Mouse (Mus musculus): Measurements from ENCODE around the gene Dnaic2. TPM values are rescaled to one million over a fixed set of nuclear protein-coding genes. Genes with fewer than 3 reads are reported as not detected.

The Dnaic2 gene
- total RNA-seq (2022): under 1 TPM in 1 of 4 experiments, not detected in 3; 0.47 TPM

GRCm38 (mm10) chr11:114726965-114727825 is at the start of gene Dnaic2:
Dnaic2 (plus strand) TSS chr11:114727408.
- peak; percentile 65 for DNase-seq (ENCODE audit: low spot score)

GRCm38 (mm10) chr11:114679582-114679981 is 47.6 kb upstream of the Dnaic2 start:
- DNase-seq (ENCODE audit: low spot score): peak; percentile 66

- no peak for DNase-seq (ENCODE audit: low spot score)
These were observed 46.9 kb upstream of the Dnaic2 start for GRCm38 (mm10) chr11:114680291-114680690.

- no peak for DNase-seq (ENCODE audit: low spot score)
These were observed 46.2 kb upstream of the Dnaic2 start for GRCm38 (mm10) chr11:114681054-114681453.

DNA sequence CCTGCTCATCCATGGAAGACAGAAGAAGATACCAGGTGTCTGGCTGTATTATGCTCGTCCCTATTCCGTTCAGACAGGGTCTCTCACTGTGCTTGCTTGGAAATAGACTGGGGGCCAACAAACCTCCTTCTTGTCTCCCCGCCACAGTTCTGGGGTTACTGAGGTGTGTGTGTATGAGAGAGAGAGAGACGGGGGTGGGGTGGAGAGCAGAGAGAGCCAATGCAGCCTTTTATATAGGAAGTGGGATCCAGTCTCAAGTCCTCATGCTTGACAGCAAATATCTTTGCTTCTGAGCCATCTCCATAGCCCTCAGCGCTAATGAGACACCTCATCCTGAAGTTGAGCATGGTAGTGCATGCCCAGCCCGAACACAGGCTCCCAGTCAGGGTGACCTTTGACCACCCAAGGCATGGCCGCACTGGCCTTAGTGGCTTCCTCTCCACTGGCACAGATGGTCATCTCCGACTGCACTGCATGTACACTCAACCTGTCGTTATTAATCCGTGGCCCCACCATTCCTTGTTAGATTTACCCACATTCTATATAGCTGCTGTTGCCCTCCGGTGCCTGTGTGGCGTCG is 44.8 kb upstream of the Dnaic2 start:
- DNase-seq (ENCODE audit: low spot score): no peak

DNA sequence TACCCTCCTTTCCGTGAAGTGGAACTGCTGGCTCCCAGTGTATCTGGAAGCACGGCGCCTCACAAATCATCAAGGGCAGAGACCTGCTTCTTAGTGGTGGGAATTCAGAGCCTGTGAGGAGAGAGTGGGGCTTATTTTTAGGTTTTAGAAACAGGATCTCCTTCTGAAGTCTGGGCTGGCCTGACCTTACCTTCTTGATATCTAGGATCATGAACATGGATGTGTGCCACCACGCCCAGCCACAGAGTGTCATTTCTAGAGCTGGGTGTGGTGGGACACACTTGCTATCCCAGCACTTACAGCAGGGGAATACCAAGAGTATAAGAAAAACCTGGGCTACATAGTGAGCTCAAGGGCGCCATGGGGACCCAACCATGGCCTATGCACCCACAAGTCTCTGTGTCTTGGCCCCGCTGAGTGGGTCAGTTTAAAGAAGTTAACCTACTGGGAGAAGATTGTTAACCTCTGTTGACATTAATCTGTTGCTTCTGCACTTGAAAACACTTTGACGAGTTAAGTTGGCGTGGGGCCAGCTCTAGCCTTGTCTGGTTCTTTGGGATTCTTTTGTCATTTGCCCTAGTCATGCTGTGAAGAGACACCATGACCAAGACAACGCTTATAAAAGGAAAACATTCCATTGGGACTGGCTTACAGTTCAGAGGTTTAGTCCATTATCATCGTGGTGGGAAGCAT is 44.0 kb upstream of the Dnaic2 start:
- no peak for DNase-seq (ENCODE audit: low spot score)

DNA sequence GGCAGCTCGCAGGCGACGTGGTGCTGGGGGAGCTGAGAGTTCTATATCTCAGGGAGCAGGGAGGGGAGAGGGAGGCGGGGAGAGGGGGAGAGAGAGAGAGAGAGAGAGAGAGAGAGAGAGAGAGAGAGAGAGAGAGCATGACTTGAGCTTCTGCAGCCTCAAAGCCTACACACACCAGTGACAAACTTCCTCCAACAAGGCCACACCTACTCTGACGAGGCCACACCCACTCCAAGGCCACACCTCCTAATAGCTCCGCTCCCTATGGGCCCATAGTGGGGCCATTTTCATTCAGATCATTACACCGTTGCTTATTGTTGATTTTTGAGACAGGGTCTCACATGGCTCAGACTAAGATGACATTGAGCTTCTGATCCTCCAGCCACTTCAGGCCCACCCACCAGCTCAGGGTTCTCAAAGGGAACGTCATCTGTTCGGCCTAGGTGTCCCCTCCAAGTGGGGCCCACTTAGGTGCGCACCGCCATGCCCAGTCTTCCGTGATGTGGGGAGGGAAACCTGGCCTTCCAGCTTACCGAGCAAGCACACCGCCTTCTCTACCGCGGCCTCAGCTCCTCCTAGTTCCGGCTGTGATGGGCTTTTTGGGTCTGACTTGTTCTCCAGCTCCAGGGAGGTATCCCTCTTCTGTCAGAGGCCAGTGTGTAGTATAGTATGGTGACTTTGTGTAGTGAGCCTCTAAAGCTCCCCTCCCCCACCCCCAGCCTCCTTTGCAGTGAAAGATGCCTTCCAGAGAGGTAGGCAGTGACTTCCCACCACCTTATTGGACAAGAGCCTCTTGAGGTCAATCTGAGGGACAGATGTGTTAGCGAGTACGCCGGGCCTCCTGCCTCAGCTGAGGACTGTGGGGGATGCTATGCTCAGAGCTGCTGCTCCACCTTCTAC is 43.2 kb upstream of the Dnaic2 start:
- DNase-seq (ENCODE audit: low spot score): no peak

- DNase-seq (ENCODE audit: low spot score): no peak
These were observed 42.4 kb upstream of the Dnaic2 start for GRCm38 (mm10) chr11:114684627-114685373.

- DNase-seq (ENCODE audit: low spot score): no peak
These were observed 41.6 kb upstream of the Dnaic2 start for GRCm38 (mm10) chr11:114685526-114686040.

GRCm38 (mm10) chr11:114686221-114686959 is 40.8 kb upstream of the Dnaic2 start:
- DNase-seq (ENCODE audit: low spot score): no peak

DNA sequence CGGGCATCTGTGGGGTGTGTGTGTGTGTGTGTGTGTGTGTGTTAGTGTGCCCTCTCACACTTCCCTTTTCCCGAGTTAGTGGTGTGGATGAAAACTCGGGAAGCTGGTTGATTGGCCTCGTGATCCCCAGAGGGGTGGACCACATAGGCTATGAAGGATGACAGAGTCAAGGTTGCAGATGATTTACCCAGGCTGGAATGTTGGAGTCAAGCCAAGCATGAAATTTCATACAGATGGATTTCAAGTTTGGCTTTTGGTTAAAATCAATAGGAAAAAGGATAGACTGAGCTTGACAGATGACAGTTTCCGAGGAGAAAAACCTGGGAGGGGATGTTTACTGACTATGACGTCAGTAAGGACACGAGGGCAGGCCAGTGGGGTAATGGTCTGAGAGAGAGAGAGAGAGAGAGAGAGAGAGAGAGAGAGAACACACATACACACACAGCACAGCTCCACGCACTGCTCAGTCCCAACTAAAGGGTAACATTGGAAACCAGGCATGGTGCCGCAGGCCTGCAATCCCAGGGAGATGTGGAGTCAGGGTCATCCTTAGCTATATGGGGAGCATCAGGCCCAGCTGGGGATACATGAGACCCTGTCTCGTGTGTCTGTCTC is 39.5 kb upstream of the Dnaic2 start:
- no peak for DNase-seq (ENCODE audit: low spot score)

DNA sequence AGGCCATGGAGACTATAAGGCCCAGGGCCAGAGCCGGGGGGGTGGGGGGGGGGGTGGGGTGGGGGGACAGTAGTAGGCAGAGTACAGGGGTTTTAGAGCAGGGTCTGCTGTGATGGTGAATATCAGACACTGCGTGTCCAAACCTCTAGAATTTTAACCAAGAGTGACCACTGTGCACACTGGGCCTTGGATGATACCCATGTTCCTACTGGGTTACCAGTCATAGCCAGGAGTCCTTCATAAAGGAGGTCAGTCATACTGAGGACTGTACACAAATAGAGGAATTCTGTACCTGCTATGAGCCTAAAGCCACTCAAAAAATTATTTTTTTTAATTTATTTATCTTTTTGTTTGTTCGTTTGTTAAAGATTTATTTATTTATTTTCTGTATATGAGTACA is 38.5 kb upstream of the Dnaic2 start:
- no peak for DNase-seq (ENCODE audit: low spot score)

GRCm38 (mm10) chr11:114690192-114690591 is 37.0 kb upstream of the Dnaic2 start:
- no peak for DNase-seq (ENCODE audit: low spot score)

- DNase-seq (ENCODE audit: low spot score): no peak
These were observed 35.6 kb upstream of the Dnaic2 start for GRCm38 (mm10) chr11:114691454-114692182.

GRCm38 (mm10) chr11:114692601-114693000 is 34.6 kb upstream of the Dnaic2 start:
- DNase-seq (ENCODE audit: low spot score): no peak

GRCm38 (mm10) chr11:114693456-114693855 is 33.8 kb upstream of the Dnaic2 start:
- DNase-seq (ENCODE audit: low spot score): no peak

- DNase-seq (ENCODE audit: low spot score): no peak
These were observed 32.8 kb upstream of the Dnaic2 start for GRCm38 (mm10) chr11:114694451-114694850.

DNA sequence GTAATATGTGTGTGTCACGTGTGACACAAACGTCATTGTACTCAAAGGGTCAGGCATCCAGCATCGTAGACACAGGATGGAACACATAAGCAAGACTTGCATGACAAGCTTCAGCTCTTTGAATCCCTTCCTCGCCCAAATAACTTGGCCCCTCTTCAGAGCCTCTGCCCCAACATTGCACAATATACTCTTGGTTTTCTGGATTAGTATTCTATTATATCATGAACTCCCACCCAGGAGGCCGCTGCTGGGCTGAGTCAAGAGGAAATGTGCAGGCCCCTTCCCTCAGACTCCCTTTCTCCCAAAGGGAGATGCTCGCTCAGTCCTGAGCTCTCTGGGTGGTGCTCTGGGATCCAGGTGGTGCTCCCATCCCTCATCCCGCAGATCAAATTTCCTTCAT is 28.7 kb upstream of the Dnaic2 start:
- DNase-seq (ENCODE audit: low spot score): no peak

- peak; percentile 85 for DNase-seq (ENCODE audit: low spot score)
These were observed 27.7 kb upstream of the Dnaic2 start for GRCm38 (mm10) chr11:114699511-114699910.

All from heart, adult 8-10 months (tissue).